Mouse (Mus musculus): Measurements from ENCODE around the gene Tmigd3.

GRCm38 (mm10) chr3:105900266-105900665, 29.6 kb downstream of the Tmigd3 start:
- TF ChIP-seq CTCF (IDR thresholded peaks at IDR 0.05; ENCODE audit: control insufficient read depth, insufficient read depth, low read length) (no peak), POLR2A (IDR thresholded peaks at IDR 0.05; ENCODE audit: borderline replicate concordance, control insufficient read depth, low read depth, low read length) (no peak)
